Mouse (Mus musculus): Measurements from ENCODE around the gene Wars.

- TF ChIP-seq CTCF (IDR thresholded peaks at IDR 0.05; ENCODE audit: borderline replicate concordance, extremely low read depth, insufficient read depth, insufficient read length) = no peak
- TF ChIP-seq POLR2A (IDR thresholded peaks at IDR 0.05; ENCODE audit: borderline replicate concordance, extremely low read depth, insufficient read depth, insufficient read length, poor library complexity, severe bottlenecking) = no peak
Measured at GRCm38 (mm10) chr12:108855081-108855480, 38.9 kb downstream of the Wars start.

Measured in brain, embryonic 14.5 days (tissue).